Mouse (Mus musculus) hindbrain, postnatal 0 days (tissue): ENCODE measurements around the gene Ptprg. TPM values are rescaled to one million over a fixed set of nuclear protein-coding genes. Genes with fewer than 3 reads are reported as not detected.

Experiments used
- ATAC-seq: fragments of 200-750 bp; cut with Nextera tagmentation; 2 replicates; pipeline ENCODE4 v1.8.0; 2017; ENCODE audit warnings: mild to moderate bottlenecking, moderate TSS enrichment, moderate library complexity
- DNase-seq: peaks from one replicate; pipeline ENCODE4 v3.0.0-alpha.2; 2015; ENCODE audit warnings: low spot score
- H3K27ac ChIP-seq: fragments of 300-500 bp; sonication (generic); 2 replicates; pipeline ENCODE4 v1.5.1; 2014; ENCODE audit warnings: mild to moderate bottlenecking
- H3K27me3 ChIP-seq: fragments of 300-500 bp; sonication (generic); 2 replicates; pipeline ENCODE4 v1.6.1; 2014; ENCODE audit warnings: low read length, mixed read lengths; ENCODE audit not compliant: insufficient read depth
- H3K36me3 ChIP-seq: fragments of 300-500 bp; sonication (generic); 2 replicates; pipeline ENCODE4 v1.6.1; 2014; ENCODE audit warnings: low read length, mixed read lengths; ENCODE audit not compliant: insufficient read depth
- H3K4me1 ChIP-seq: fragments of 300-500 bp; sonication (generic); 2 replicates; pipeline ENCODE4 v1.6.1; 2014; ENCODE audit warnings: antibody characterized with exemption, low read length, mixed read lengths; ENCODE audit not compliant: insufficient read depth
- H3K4me2 ChIP-seq: fragments of 300-500 bp; sonication (generic); 2 replicates; pipeline ENCODE4 v1.6.1; 2014; ENCODE audit warnings: low read depth, mild to moderate bottlenecking, low read length, moderate library complexity, mixed read lengths
- H3K4me3 ChIP-seq: fragments of 300-500 bp; sonication (generic); 2 replicates; pipeline ENCODE4 v1.5.1; 2014; ENCODE audit warnings: low read length
- H3K9ac ChIP-seq: fragments of 300-500 bp; sonication (generic); replicated peaks from 2 replicates; pipeline ENCODE4 v1.6.1; 2014; ENCODE audit warnings: mild to moderate bottlenecking, low read length, moderate library complexity, mixed read lengths
- H3K9me3 ChIP-seq: fragments of 300-500 bp; sonication (generic); 2 replicates; pipeline ENCODE4 v1.6.1; 2016; ENCODE audit warnings: low read length, mixed read lengths
- CTCF ChIP-seq: IDR thresholded peaks from 2 replicates; pipeline ENCODE4 v1.5.1; 2016; ENCODE audit warnings: antibody characterized with exemption, control low read depth, low read depth
- WGBS: fragments of 180-500 bp; shearing (Covaris S2); extraction: QIAGEN DNeasy Blood & Tissue Kit; methylation state at CpG from one replicate; pipeline ENCODE4 v1.1.7; 2014; 5-methylcytosine and 5-hydroxymethylcytosine counted together
- polyA plus RNA-seq: library from polyadenylated mRNA; unstranded; fragments of >200 nt; fragmentation: Nextera tagmentation; extraction: Ambion mirVana; gene quantifications from 2 replicates; pipeline ENCODE4 v1.2.1, GENCODE M21; 2015
- total RNA-seq: library from RNA; depleted of rRNA; stranded (reverse); fragments of >200 nt; gene quantifications from 2 replicates; pipeline ENCODE4 v1.2.3, GENCODE M21; 2014

Ptprg gene
- total and polyA plus RNA-seq, 2 experiments from 2014 or later: 33.0 to 101 TPM

GRCm38 (mm10) chr14:11592650-11593049 lies 39.3 kb downstream of the Ptprg start:
- H3K4me2 ChIP-seq: no peak overlapping the region
- H3K4me1 ChIP-seq: 0 out of 2 replicates have a peak, but pooled peaks cover 11% of the 10 kb centered on the region
- no peak for DNase-seq
- H3K27ac ChIP-seq: no peak overlapping the region
- H3K4me3 ChIP-seq: no peak overlapping the region
- TF ChIP-seq CTCF: no peak
- H3K9me3 ChIP-seq: no peaks in the 10 kb centered on the region
- H3K36me3 ChIP-seq: no peaks in the 10 kb centered on the region
- no peak for ATAC-seq
- no peak overlapping the region for H3K9ac ChIP-seq
- no peaks in the 10 kb centered on the region for H3K27me3 ChIP-seq
- 74% methylated on average over 2 of the region's 2 CpGs for WGBS

GRCm38 (mm10) chr14:11594336-11594735 lies 41.0 kb downstream of the Ptprg start:
- no peaks in the 10 kb centered on the region for H3K27me3 ChIP-seq
- WGBS: 85% methylated on average over 5 of the region's 5 CpGs

DNA sequence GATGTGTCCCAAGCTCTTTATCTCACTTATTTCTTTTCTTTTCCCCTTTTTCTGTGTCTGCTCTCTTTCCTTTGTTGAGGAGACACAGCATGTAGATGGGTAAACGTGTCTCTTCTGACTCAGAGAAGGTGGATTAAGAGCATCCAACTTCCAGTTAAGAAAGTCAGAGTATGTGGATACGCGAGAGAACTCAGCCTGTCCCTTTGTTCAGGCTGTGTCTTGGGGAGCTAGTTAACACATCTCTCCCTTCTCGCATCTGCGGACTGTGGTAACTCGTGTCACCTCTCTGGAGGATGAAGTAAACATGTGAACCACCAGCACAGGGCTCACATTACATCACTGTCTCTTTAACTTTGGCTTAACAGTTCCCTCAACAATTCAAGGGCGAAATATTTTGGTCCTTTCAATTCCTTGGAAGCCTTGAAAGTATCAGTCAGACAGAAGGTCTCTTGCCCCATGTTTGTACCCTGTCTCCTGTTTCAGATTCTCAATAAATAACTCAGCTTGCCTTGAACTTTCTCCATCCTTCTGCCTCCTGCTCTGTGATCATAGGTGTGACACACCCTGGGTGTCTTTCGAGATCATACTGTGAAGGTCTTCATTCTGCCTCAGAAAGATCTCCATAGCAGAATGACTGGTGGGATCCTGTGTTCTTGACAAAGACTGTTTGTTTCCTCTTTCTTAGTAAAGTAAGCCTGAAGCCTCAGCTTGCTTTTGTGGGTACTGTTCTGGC lies 51.0 kb downstream of the Ptprg start:
- no peak for ATAC-seq
- no peak for TF ChIP-seq CTCF
- Histone ChIP-seq H3K27ac (no peak overlapping the region), H3K9ac (no peak overlapping the region), H3K9me3 (no peaks in the 10 kb centered on the region), H3K27me3 (no peaks in the 10 kb centered on the region), H3K4me2 (no peak overlapping the region), H3K4me3 (no peak overlapping the region), H3K4me1 (0 out of 2 replicates have a peak, but pooled peaks cover 3% of the 10 kb centered on the region), H3K36me3 (no peaks in the 10 kb centered on the region)
- 68% methylated on average over 8 of the region's 8 CpGs for WGBS
- DNase-seq: no peak

More at GRCm38 (mm10) chr14:11594336-11594735, 41.0 kb downstream of the Ptprg start:
- no peaks in the 10 kb centered on the region for H3K36me3 ChIP-seq
- H3K9me3 ChIP-seq: no peaks in the 10 kb centered on the region
- no peak overlapping the region for H3K4me2 ChIP-seq
- H3K27ac ChIP-seq: no peak overlapping the region
- H3K9ac ChIP-seq: no peak overlapping the region
- no peak overlapping the region for H3K4me3 ChIP-seq
- no peak for TF ChIP-seq CTCF
- DNase-seq: no peak
- 0 out of 2 replicates have a peak, but pooled peaks cover 11% of the 10 kb centered on the region for H3K4me1 ChIP-seq
- no peak for ATAC-seq

DNA sequence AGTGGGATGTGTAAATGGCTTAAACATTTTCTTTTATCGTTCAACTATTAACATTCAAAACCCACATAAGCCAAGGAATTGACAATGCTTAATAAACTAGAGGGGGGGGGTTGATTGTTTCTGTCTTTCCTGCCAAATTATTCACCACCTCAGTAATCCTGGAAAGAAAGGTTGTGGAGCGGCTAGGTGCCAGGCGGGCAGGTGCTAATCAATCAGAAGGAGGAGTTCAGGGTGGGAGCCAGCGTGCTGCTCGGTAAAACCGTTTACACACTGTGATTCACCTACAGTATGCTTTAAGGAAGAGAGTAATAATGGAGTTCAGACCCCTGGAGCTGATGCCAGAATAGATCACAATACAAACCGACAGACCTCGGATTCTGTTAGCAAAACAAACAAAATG lies 55.0 kb downstream of the Ptprg start:
- Histone ChIP-seq H3K27ac (no peak overlapping the region), H3K4me2 (no peak overlapping the region), H3K9me3 (no peaks in the 10 kb centered on the region), H3K36me3 (no peaks in the 10 kb centered on the region), H3K4me3 (no peak overlapping the region), H3K9ac (no peak overlapping the region), H3K4me1 (no peaks in the 10 kb centered on the region), H3K27me3 (no peaks in the 10 kb centered on the region)
- DNase-seq (no peak), ATAC-seq (no peak)
- TF ChIP-seq CTCF: no peak
- 38% methylated on average over 8 of the region's 8 CpGs for WGBS

DNA sequence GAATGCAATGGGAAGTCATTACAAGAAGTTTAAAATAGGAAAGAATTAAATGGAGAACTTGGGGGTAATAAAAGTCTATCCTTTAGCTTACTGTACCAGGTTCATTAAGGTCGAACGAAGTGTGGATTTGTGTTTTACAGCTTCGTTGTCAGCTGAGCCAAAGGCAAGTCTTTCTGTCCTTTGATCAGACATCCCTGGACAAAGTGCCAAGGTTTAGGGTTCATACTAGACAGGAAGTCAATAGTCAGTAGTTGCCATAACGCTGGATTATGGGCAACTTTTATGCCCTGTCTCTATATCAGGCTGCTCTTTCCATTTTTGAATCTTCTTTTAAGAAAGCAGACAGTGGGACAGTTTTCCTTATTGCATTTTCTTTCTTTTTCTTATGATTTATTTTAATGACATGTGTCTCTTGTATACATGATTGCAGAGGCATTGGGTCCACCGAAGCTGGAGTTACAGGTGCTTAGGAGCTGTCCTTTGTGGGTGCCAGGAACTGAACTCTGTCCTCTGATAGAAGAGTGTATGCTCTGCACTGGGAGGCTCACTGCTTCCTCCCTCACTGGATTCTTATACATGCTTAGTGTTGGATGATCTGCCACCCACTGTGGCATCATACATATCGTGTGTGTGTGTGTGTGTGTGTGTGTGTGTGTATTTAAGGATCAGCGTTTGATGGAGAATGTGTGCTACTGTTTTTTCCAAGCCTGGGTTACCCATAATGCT lies 56.7 kb downstream of the Ptprg start:
- Histone ChIP-seq H3K9ac (no peak overlapping the region), H3K9me3 (no peaks in the 10 kb centered on the region), H3K27me3 (no peaks in the 10 kb centered on the region), H3K4me3 (no peak overlapping the region), H3K27ac (no peak overlapping the region), H3K4me2 (no peak overlapping the region), H3K36me3 (no peaks in the 10 kb centered on the region), H3K4me1 (no peaks in the 10 kb centered on the region)
- DNase-seq (no peak), ATAC-seq (no peak)
- WGBS: 87% methylated on average over 7 of the region's 7 CpGs
- TF ChIP-seq CTCF: no peak

DNA sequence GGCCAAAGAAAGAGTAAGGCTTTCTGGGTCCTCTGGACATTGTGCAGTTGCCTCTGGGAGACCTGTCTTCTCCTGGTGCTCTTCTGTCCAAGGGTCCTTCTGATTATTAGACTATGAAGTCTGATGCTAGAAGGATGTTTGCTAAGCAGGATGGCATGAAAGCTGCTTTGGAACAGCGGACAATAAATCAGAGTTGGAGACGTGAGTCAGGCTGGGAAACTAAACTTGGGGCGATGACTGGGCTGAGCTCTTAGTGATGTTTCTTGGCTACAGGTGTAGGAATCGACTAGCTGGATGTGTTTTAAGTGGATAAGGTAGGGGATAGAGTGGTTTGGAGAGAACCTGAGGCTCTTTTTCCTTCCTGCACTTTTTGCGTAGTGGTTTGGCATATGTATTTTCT lies 59.1 kb downstream of the Ptprg start:
- WGBS: 90% methylated on average over 5 of the region's 5 CpGs
- H3K27ac ChIP-seq: no peak overlapping the region

GRCm38 (mm10) chr14:11613146-11613545 lies 59.8 kb downstream of the Ptprg start:
- H3K27me3 ChIP-seq: no peaks in the 10 kb centered on the region
- no peak overlapping the region for H3K4me3 ChIP-seq
- H3K4me2 ChIP-seq: no peak overlapping the region
- no peaks in the 10 kb centered on the region for H3K4me1 ChIP-seq
- no peak overlapping the region for H3K9ac ChIP-seq
- no peak for TF ChIP-seq CTCF
- no peaks in the 10 kb centered on the region for H3K9me3 ChIP-seq
- ATAC-seq (no peak), DNase-seq (no peak)
- H3K27ac ChIP-seq: no peak overlapping the region
- no peaks in the 10 kb centered on the region for H3K36me3 ChIP-seq
- 90% methylated on average over 3 of the region's 3 CpGs for WGBS

More for the DNA sequence above, 59.1 kb downstream of the Ptprg start:
- H3K9me3 ChIP-seq: no peaks in the 10 kb centered on the region
- H3K4me3 ChIP-seq: no peak overlapping the region
- no peak overlapping the region for H3K9ac ChIP-seq
- ATAC-seq (no peak), DNase-seq (no peak)
- no peaks in the 10 kb centered on the region for H3K36me3 ChIP-seq
- no peak overlapping the region for H3K4me2 ChIP-seq
- no peaks in the 10 kb centered on the region for H3K4me1 ChIP-seq
- no peaks in the 10 kb centered on the region for H3K27me3 ChIP-seq
- TF ChIP-seq CTCF: no peak
